Mouse (Mus musculus): ENCODE results near the gene Kcnj4.

Gene Kcnj4

DNA sequence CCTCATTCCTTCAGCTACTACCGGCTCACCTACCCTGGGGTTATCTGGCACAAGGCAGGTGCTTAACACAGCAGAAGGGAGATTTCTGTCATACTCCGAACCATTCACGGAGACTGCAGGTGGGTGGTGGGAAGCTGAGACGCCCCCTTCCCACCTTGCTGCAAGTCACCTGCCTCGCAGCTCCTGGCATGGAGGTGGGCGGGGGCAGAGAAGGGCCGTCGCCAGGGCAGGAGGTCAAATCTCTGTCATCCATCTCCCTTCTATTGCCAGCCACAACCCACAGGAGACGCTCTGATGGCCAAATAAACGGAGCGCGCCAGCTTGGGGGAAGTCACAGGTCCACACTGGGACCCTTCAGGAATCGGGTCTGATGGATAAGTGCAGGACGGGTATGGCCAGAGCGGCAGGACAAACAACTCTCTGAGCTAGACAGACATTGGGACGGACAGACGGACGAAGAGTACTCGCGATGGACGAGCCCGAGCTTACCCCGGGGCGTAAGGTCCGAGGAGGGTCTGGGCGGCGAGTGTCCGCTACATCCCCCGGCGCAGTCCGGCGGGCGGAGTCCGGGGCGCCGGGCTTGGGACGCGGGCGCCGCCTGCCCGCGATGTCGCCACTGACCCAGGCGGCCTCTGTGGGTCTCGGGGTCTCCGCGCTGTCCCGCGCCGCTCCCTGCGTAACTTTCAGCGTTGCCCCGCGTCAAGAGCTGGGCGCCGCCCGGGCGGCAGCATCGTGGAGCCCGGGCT, at the start of gene Kcnj4:
Gene Kcnj4 (minus strand): TSS at position 535 of the 746 bp plus-strand sequence.
- DNase-seq (ENCODE audit: low read depth) = no peak

DNA sequence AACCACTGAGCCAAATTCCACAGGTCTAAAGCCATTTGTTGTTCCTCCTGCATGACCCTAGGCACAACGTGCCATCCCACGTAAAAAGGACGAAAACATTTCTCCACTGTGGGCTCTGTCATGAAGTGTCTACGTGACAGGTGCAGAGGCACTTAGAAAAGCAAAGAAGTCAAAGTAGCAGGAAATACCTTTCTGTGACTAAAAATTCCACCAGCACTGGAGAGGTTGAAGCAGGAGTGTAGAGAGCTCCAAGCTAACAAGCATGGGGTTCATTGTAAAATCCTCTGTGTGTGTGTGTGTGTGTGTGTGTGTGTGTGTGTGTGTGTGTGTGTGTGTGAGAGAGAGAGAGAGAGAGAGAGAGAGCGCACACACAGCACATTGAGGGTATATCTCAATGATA, 47.5 kb upstream of the Kcnj4 start:
- DNase-seq (ENCODE audit: low read depth) = no peak

DNA sequence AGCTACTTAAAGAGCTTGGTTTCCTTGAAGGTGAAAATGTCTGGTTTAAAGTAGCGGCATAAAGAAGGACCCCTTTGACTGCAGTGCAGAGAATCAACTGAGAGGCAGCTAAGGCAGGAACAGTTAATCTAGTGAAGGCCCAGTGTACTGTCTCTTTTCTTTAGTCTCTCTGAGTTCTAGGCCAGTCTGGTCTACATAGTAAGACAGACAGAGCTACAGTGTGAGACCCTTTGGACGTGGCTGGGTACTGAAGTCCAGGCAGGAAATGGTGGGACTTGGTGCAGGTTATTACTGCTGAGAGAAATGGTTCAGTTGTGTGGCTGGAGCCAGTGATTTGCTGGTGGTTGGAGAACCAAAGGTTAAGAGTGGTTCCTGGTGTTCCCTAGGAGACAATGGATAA, 43.2 kb upstream of the Kcnj4 start:
- no peak for DNase-seq (ENCODE audit: low read depth)

DNA sequence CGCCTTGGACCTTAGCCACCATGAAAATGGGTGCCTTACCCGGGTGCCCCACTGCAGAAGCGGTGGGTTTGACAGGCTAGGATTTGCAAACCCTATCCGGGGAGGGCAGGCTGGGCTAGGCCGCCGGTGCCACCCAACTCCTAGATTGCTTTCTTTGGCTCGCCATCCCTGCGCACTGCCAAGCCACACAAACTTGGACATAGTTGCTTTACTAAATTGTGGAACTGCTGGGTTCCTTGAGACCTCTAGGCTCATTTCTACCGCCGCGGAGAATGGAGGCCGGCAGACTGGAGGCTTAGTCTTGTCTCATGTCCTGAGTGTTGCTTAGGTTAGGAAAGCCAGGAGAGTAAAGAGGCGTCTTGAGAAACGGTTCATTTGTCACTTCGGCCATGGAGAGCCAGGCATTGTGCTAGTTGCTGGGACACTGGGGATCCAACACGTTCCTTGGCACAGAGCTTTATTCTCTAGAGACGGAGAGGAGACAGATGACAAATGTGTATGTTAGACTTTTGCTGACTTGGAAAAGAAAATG, 42.3 kb upstream of the Kcnj4 start:
- peak; percentile 36 for DNase-seq (ENCODE audit: low read depth)

- peak; percentile 94 for DNase-seq (ENCODE audit: low read depth)
These were observed 41.6 kb upstream of the Kcnj4 start, which contains the start of gene Ddx17 for GRCm38 (mm10) chr15:79546410-79547288. Ddx17 (minus strand) TSS chr15:79546741.

DNA sequence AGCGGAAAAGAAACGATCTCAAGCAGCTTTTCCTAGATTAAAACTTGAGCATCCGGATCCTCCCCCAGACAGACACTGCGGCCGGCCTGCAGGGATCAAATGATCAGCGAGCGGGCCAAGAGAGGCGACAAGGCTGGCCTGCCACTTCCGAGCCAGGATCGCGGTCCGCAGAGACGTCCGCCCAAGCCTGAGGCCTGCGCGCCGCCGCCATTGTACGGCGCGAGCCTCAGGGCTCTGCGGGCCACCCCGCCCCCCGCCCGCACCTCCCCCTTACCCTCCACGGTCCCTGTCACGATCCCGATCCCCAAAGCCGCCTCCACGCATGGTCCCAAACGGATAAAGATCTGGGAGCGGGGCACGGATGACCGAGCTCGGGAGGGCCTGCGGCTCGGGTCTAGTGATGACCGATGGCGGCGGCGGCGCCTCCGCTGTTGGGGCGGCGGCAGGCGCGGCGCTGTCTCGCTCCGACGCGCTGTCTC, 40.9 kb upstream of the Kcnj4 start:
- DNase-seq (ENCODE audit: low read depth) = no peak

DNA sequence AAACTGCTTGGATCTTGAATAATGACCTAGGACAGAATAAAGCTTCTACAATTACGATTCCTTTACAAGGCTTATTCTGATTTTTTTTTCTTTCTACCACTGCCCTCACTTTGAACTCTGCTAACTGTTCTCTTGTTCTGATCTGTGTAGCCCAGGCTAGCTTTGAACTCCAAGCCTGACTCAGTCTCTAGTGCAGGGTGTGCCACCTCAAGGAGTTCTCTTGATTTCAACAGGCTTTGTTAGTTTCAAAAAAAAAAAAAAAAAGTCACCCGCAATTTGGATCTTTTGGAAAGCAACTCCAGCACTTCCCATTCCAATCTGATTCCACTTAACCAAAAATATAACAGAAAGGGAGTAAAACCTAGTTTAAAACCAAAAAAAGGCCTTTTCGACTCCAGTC, 40.5 kb upstream of the Kcnj4 start:
- no peak for DNase-seq (ENCODE audit: low read depth)

DNA sequence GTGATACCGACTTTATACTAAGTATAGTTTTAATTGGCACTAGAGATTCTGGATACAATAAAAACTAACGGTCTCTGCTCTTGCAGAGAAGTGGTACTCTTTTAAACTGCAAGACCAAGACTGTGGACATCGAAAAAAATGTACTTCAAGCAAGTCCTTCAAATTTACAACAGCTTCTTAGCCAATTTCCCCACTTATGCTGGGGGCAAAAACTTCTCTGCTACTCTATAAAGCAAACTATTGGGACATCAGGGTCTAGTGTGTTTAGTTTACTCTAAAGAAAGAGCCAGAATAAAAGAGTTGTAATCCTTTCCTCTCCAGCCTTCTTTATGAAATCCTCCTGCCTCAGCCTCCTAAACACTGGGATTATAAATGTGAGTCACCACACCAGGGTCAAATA, 38.9 kb upstream of the Kcnj4 start:
- DNase-seq (ENCODE audit: low read depth) = no peak

GRCm38 (mm10) chr15:79533796-79534195, 28.8 kb upstream of the Kcnj4 start:
- DNase-seq (ENCODE audit: low read depth) = no peak

- no peak for DNase-seq (ENCODE audit: low read depth)
These were observed 24.9 kb upstream of the Kcnj4 start for GRCm38 (mm10) chr15:79529935-79530334.

DNA sequence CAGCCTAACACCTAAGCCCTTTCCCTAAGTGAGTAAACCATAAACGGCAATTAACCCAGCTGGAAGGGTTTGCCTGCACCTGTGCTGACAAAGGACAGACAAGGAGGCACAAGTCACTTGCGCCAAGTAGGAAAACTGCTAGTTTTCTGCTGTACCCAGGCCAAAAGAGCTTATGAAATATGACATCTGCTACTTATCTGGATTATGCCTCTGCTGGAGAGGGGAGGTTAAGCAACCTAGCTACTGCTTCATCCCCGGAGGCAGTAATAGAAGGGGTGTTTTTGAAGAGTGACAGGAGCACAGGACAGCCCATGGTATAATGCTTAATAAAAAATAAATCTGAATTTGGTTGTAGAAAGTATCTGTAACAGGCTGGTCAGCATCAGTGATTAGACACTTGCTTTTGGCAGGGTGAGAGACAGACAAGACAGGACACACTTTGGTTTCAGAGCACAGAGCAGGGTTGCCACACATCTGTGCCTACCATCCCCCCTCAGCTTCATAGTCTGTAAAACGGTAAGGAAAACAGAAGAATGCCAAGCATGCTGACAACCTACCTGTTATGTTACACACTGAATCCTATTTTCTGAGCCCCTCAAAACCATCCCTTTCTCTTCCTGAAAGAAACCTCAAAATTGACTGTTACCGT, 23.1 kb upstream of the Kcnj4 start:
- no peak for DNase-seq (ENCODE audit: low read depth)

GRCm38 (mm10) chr15:79527192-79527591, 22.2 kb upstream of the Kcnj4 start:
- no peak for DNase-seq (ENCODE audit: low read depth)

DNA sequence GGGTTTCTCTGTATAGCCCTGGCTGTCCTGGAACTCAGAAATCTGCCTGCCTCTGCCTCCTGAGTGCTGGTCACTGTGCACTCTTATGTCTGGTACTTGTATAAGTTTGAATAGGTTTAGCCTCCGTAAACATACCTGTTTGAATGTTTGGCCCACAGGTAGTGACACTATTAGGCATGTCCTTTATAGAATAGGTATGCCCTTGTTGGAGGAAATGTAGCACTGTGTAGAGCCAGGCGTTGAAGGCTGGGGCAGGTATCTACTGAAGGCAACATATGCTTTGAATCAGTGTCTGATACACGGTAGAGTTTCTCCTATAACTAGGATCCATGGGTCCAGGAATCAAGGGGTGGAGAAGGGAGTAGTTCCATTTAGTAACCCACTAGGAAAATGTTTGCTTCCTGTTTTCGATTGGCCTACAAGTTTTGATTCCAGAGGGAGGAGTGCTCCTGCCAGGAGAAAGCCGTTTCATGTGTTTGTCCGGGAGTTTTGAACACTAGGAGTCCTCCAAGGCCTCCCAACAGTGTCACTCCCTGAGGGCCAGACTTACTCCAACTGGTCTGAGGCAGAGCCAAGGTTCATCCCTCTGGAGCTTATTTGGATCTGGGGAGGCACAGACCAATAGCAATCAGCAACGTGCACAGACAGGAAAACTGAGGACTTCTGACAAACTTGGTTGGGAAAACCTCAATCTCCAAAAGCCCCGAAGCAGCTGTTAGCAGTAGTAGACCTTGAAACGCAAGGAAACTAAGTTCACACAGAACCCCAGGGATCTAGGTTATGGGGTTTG, 21.1 kb upstream of the Kcnj4 start:
- DNase-seq (ENCODE audit: low read depth) = no peak

GRCm38 (mm10) chr15:79525564-79525963, 20.5 kb upstream of the Kcnj4 start:
- DNase-seq (ENCODE audit: low read depth) = no peak

DNA sequence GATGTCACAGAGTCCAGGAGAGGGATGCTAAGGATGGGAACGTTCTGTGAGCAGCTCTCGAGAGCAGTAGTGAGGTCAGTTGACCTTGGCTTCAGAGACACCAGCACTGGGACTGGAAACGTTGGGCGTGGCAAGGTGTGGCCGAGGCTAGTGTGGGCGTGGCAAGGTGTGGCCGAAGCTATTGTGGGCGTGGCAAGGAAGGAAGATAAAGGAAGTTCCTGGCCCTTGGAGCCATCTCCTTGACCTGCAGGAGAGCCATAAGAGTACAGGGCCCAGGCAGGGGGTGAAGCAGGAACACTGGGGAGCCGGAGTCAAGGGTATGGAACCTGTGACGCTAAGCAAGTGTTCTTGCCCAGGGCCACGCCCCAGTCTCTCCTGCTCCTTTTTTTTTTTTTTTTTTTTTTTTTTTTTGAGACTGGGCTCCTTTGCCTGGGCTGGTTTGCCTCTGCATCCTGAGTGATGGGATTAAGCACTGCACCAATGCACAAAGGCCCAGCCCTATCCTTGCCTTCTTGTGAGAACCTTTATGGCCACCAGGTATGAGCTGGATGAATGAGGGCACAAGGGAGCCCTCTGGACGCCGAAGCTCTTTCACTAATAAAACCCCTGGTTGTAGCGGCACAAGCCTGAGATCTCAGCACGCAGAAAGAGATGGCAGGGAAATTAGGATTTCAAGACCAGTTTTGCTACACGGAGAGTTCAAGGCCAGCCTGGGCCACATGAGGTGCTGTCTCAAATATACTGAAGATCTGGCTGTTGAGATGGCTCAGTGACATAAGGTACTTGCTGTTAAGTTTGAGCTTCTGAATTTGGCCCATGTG, 14.6 kb upstream of the Kcnj4 start:
- DNase-seq (ENCODE audit: low read depth) = no peak

DNA sequence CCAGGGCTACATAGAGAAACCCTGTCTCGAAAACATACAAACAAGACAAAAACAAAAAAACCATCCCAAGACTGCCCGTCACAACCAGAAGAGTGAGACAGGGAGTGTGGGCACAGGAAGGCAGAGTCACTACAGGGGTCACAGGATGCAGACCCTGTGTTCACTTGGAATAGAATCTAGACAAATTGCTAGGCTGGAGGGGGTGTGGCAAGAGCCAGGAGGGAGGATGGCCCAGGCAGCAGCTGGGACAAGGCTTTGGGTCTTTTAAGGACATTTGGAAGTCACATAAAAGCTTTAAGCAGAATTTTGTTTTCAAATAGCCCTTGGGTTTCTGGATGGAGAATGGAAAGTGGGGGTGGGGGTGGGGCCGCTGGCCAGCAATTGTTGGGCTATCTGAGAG, 13.5 kb upstream of the Kcnj4 start:
- no peak for DNase-seq (ENCODE audit: low read depth)

DNA sequence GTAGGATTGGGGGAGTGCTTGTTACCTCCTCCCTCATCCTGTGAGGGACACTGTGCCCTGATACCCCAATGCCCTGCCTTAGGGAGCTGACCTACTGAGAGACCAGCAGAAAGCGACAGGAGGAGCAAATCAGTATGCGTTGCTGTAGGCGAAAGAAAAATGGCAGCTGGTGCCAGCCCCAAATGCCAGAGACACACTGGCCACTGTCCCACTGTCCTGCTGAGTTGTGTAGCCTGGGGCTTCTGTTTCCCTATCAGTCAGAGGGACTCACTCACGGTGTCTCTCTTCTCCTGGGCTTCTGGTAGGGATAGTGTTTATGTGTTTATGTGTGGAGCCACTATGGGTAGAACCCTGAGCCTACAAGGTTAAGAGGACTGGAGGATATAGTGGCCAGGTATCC, 12.7 kb upstream of the Kcnj4 start:
- DNase-seq (ENCODE audit: low read depth) = no peak

DNA sequence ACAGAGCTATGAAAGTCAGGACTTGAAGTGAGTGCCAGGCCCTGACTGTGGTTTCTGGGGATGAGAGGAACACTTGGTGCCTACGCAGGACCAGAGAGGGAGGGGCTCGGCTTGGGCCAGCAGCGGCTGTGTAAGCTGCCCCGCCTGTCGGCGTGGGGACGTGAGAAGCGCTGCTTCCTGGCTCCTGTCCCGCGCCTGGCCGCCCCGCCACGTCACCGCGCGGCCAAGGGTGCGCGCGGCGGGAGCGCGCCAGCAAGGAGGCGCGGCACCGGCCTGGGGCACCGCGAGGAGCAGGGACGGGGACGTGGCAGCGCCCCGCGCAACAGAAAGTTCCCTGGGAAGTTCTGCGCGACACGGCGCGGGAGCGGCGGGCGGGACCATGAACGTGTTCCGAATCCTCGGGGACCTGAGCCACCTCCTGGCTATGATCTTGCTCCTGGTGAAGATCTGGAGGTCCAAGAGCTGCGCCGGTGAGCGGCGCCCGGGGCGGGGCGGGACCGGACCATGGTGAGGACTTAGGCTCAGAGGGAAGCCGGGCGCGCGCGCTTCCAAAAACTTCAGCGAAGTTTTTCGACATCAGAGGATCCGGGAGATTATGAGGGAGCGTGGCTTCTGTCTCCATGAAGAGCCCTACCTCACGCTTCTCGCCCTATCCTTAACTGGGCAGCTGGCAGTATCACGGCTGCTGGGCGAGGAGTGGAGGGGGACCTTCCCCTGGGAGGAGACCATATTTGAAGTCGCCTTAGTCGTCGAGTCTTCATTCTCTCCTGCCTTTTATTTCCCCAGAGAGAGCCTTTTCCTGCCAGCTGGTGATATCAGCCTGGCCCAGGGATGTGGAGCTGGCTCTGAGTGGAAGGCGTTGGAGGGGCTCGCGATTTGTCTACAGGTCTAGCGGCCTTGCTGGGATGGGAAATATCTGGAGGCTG, 11.4 kb upstream of the Kcnj4 start, which contains the start of gene Kdelr3:
Gene Kdelr3 (plus strand): TSS at position 241 of the 926 bp plus-strand sequence.
- DNase-seq (ENCODE audit: low read depth) = peak; percentile 78

DNA sequence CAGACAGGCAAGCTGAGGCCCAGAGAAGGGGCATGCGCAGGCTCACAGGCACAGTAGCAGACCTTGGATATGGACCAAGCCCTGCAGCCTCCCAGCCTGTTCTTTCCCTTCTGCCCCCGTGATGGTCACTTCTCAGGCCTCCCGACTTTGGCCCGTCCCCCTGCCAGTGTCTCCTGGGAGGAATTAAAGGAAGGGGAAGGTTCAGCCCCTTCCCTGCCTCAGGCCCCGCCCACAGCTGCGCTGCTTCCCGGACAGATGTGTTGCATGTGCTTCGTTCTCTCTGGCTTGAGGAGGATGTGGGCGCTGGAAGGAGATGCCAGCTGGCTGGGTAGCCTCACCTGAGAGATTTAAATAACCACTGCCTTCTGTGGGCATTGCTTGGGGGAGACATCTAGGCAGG, 8.9 kb upstream of the Kcnj4 start:
- DNase-seq (ENCODE audit: low read depth) = no peak
